Mouse (Mus musculus) intestine, embryonic 16.5 days (tissue): ENCODE results near the gene Hoxa2. TPM values are rescaled to one million over a fixed set of nuclear protein-coding genes. Genes with fewer than 3 reads are reported as not detected.

Experiments used
- ATAC-seq: fragments of 200-750 bp; cut with Nextera tagmentation; 2 replicates; pipeline ENCODE4 v1.8.0; 2017; ENCODE audit warnings: moderate TSS enrichment, moderate library complexity
- H3K27ac ChIP-seq: fragments of 300-500 bp; sonication (generic); 2 replicates; pipeline ENCODE4 v1.5.1; 2014; ENCODE audit warnings: mild to moderate bottlenecking, low read length
- H3K27me3 ChIP-seq: fragments of 300-500 bp; sonication (generic); replicated peaks from 2 replicates; pipeline ENCODE4 v1.6.1; 2014; ENCODE audit warnings: low read length, control low read depth, mixed read lengths; ENCODE audit not compliant: control insufficient read depth, insufficient read depth
- H3K36me3 ChIP-seq: fragments of 300-500 bp; sonication (generic); 2 replicates; pipeline ENCODE4 v1.6.1; 2014; ENCODE audit warnings: low read length, control low read depth; ENCODE audit not compliant: control insufficient read depth, insufficient read depth
- H3K4me1 ChIP-seq: fragments of 300-500 bp; sonication (generic); 2 replicates; pipeline ENCODE4 v1.6.1; 2014; ENCODE audit warnings: low read length, control low read depth, mixed read lengths; ENCODE audit not compliant: control insufficient read depth, insufficient read depth
- H3K4me2 ChIP-seq: fragments of 300-500 bp; sonication (generic); 2 replicates; pipeline ENCODE4 v1.6.1; 2014; ENCODE audit warnings: low read depth, low read length, control low read depth
- H3K4me3 ChIP-seq: fragments of 300-500 bp; sonication (generic); 2 replicates; pipeline ENCODE4 v1.5.1; 2014; ENCODE audit warnings: mild to moderate bottlenecking, low read length
- H3K9ac ChIP-seq: fragments of 300-500 bp; sonication (generic); 2 replicates; pipeline ENCODE4 v1.6.1; 2014; ENCODE audit warnings: low read depth, low read length
- H3K9me3 ChIP-seq: fragments of 300-500 bp; sonication (generic); 2 replicates; pipeline ENCODE4 v1.6.1; 2016; ENCODE audit warnings: low read length, control low read depth; ENCODE audit not compliant: control insufficient read depth
- WGBS: fragments of 180-500 bp; shearing (Covaris S2); extraction: QIAGEN DNeasy Blood & Tissue Kit; methylation state at CpG from one replicate; pipeline ENCODE4 v1.1.7; 2014; 5-methylcytosine and 5-hydroxymethylcytosine counted together
- polyA plus RNA-seq: library from polyadenylated mRNA; unstranded; fragments of >200 nt; fragmentation: Nextera tagmentation; extraction: Ambion mirVana; gene quantifications from 2 replicates; pipeline ENCODE4 v1.2.1, GENCODE M21; 2015

The Hoxa2 gene
- polyA plus RNA-seq, 1 experiment from 2014 or later: 5.1 TPM

- Histone ChIP-seq H3K9me3 (no peaks in the 10 kb centered on the region), H3K36me3 (no peaks in the 10 kb centered on the region), H3K9ac (peak overlapping the region; percentile 71), H3K4me1 (peaks cover 27% of the 10 kb centered on the region), H3K4me3 (peak overlapping the region; percentile 43), H3K27ac (peak overlapping the region; percentile 74), H3K27me3 (peaks cover 22% of the 10 kb centered on the region), H3K4me2 (peak overlapping the region; percentile 69)
- WGBS: 40% methylated on average over 42 of the region's 42 CpGs
- no peak for ATAC-seq
Observed at GRCm38 (mm10) chr6:52168191-52169055, 3.8 kb upstream of the Hoxa2 start.

DNA sequence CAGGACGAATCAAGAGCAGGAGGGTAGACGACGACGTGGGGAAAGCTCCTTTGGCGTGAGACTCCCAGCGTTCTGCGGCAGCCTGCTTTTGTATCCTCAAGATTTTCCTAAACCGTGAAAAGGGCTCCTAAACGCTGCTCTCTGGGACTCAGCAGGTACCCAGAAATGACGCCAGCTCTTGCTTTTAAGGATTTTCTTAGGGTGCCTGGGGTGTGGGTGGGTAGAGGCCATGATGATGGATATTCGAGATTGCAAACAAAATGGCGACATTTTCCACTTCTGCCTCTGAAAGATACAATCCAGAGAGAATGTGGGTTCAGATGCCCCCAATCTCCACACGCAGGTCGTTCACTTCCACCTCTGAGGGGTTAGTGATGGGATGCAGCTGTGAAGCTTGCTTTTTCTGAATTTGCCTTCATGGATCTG, 3.1 kb upstream of the Hoxa2 start:
- Histone ChIP-seq H3K4me2 (peak overlapping the region; percentile 69), H3K4me1 (peaks cover 23% of the 10 kb centered on the region), H3K27me3 (peaks cover 22% of the 10 kb centered on the region), H3K27ac (peak overlapping the region; percentile 74), H3K36me3 (no peaks in the 10 kb centered on the region), H3K4me3 (peak overlapping the region; percentile 43), H3K9ac (peak overlapping the region; percentile 65), H3K9me3 (no peaks in the 10 kb centered on the region)
- ATAC-seq: no peak
- 54% methylated on average over 14 of the region's 14 CpGs for WGBS

DNA sequence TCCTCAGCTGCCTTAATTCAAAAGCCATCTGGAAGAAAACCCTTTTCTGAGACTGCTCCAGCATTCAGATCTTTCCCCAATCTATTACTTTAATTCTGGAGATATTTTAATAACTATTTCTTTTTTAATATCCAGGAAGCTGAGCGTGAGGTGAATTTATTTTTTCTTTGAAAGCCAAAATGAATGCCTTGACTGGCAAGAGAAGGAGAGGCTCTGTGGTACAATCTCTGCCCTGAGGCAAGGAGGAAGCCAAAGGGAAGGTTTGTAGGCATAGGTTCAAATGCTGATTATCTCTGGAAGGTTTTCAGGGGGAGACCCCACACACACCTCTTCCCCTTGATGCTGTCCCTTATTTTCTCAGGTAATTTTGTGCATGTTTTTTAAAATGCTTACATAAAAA, 2.5 kb upstream of the Hoxa2 start:
- Histone ChIP-seq H3K9me3 (no peaks in the 10 kb centered on the region), H3K4me2 (peak overlapping the region; percentile 69), H3K4me1 (peaks cover 17% of the 10 kb centered on the region), H3K27ac (peak overlapping the region; percentile 74), H3K9ac (peak overlapping the region; percentile 65), H3K27me3 (peaks cover 22% of the 10 kb centered on the region), H3K36me3 (no peaks in the 10 kb centered on the region), H3K4me3 (peak overlapping the region; percentile 43)
- no peak for ATAC-seq
- WGBS: 49% methylated on average over 1 of the region's 1 CpGs

- H3K36me3 ChIP-seq: no peaks in the 10 kb centered on the region
- H3K4me1 ChIP-seq: peaks cover 14% of the 10 kb centered on the region; the same call in 1 of the 2 replicates
- no peak for ATAC-seq
Observed at GRCm38 (mm10) chr6:52166431-52167077, 1.9 kb upstream of the Hoxa2 start.

GRCm38 (mm10) chr6:52165441-52166370, 1.1 kb upstream of the Hoxa2 start:
- Histone ChIP-seq H3K4me2 (peak overlapping the region; percentile 69), H3K36me3 (no peaks in the 10 kb centered on the region), H3K9ac (peak overlapping the region; percentile 74), H3K4me3 (peak overlapping the region; percentile 52), H3K9me3 (no peaks in the 10 kb centered on the region), H3K4me1 (peaks cover 13% of the 10 kb centered on the region), H3K27ac (peak overlapping the region; percentile 87), H3K27me3 (peaks cover 19% of the 10 kb centered on the region)
- WGBS: 23% methylated on average over 28 of the region's 28 CpGs
- ATAC-seq: no peak

More at GRCm38 (mm10) chr6:52166431-52167077, 1.9 kb upstream of the Hoxa2 start:
- H3K9me3 ChIP-seq: no peaks in the 10 kb centered on the region
- H3K9ac ChIP-seq: peak overlapping the region; percentile 65
- peak overlapping the region; percentile 69 for H3K4me2 ChIP-seq
- peaks cover 22% of the 10 kb centered on the region for H3K27me3 ChIP-seq
- peak overlapping the region; percentile 20 for H3K4me3 ChIP-seq
- WGBS: 35% methylated on average over 4 of the region's 4 CpGs
- H3K27ac ChIP-seq: peak overlapping the region; percentile 74

- peaks cover 18% of the 10 kb centered on the region for H3K4me1 ChIP-seq
- WGBS: 7% methylated on average over 38 of the region's 39 CpGs
- ATAC-seq: no peak
Observed at GRCm38 (mm10) chr6:52164051-52164625, 493 bp downstream of the Hoxa2 start.

GRCm38 (mm10) chr6:52163366-52164031, 1.1 kb downstream of the Hoxa2 start:
- 36% methylated on average over 17 of the region's 17 CpGs for WGBS
- H3K9me3 ChIP-seq: no peaks in the 10 kb centered on the region
- peak overlapping the region; percentile 52 for H3K4me3 ChIP-seq
- H3K4me1 ChIP-seq: peaks cover 18% of the 10 kb centered on the region
- peak overlapping the region; percentile 69 for H3K4me2 ChIP-seq
- no peak for ATAC-seq
- peak overlapping the region; percentile 74 for H3K9ac ChIP-seq
- peak overlapping the region; percentile 87 for H3K27ac ChIP-seq
- peaks cover 12% of the 10 kb centered on the region for H3K27me3 ChIP-seq
- H3K36me3 ChIP-seq: no peaks in the 10 kb centered on the region

More at GRCm38 (mm10) chr6:52164051-52164625, 493 bp downstream of the Hoxa2 start:
- H3K9ac ChIP-seq: peak overlapping the region; percentile 74
- H3K4me2 ChIP-seq: peak overlapping the region; percentile 69
- H3K27me3 ChIP-seq: peaks cover 13% of the 10 kb centered on the region
- no peaks in the 10 kb centered on the region for H3K36me3 ChIP-seq
- H3K27ac ChIP-seq: peak overlapping the region; percentile 87
- no peaks in the 10 kb centered on the region for H3K9me3 ChIP-seq
- H3K4me3 ChIP-seq: peak overlapping the region; percentile 52

DNA sequence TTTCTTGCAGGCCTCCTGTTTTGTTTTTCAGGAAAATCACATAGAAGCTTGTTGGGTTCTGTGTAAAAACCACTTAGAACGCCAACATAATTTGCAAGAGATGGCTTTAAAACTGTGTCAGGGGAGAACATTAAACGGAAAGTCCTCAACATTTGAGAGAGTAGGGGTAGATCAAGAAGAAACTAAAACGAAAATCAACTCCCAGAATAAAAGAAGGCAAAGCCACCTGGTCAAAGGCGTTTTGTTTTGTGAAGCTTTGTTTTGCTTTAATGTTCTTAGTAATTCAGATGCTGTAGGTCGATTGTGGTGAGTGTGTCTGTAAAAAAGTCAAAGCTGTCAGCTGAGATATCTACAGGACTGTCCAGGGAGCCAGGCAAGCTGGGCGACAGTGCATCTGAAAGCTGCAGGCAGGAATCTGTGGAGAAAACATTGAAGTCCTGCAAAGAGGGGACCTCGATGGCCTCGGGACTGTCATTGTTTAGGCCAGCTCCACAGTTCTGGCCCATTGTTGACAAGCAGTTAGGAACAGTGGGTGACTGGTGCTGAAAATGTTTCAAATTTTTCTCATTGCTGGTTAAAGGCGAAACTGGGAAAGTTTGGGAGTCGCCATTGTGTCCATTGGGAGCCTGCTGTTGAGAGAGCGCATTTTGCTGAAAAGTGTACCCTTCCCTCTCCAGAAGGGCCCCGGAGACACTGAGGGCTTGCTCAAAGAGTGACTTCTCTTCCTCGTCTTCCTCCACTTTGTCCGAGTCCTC, 1.8 kb downstream of the Hoxa2 start:
- H3K27me3 ChIP-seq: peaks cover 12% of the 10 kb centered on the region
- H3K4me1 ChIP-seq: peaks cover 21% of the 10 kb centered on the region
- WGBS: 40% methylated on average over 14 of the region's 14 CpGs

More for the DNA sequence above, 1.8 kb downstream of the Hoxa2 start:
- Histone ChIP-seq H3K4me3 (peak overlapping the region; percentile 52), H3K9ac (peak overlapping the region; percentile 74), H3K27ac (peak overlapping the region; percentile 87), H3K36me3 (no peaks in the 10 kb centered on the region), H3K9me3 (no peaks in the 10 kb centered on the region), H3K4me2 (peak overlapping the region; percentile 69)
- no peak for ATAC-seq
